13 mouse cellular contexts compared by ENCODE assay signal in genomic region chr13:115199166-115199565, GRCm38 (mm10).
DNase-seq lines count a peak whose midpoint lies in the region; ATAC-seq and TF ChIP-seq lines count a peak whose summit lies in the region.
"Had no signal": no experiment of that assay in that cellular context is flagged by ENCODE, and none has a peak within 500 bp of the region (broad histone marks: within the 10 kb centered on the region; RNA-seq: fewer than 3 reads in every experiment).

No protein-coding gene starts in this region.

- H3K27ac ChIP-seq in heart, embryonic 11.5 days (ENCODE audit: low read depth, low read length): no peak overlapping the region
- 0 out of 2 replicates have a peak overlapping the region, but pooled peaks have one; percentile 25 for H3K27ac ChIP-seq in kidney, postnatal 0 days
- no peak overlapping the region for H3K27ac ChIP-seq in hindbrain, postnatal 0 days
- H3K27ac ChIP-seq: embryonic facial prominence, embryonic 12.5 days; liver, embryonic 13.5 days had no signal

- DNase-seq in heart, adult 8-10 months (ENCODE audit: low spot score): peak; percentile 30
- DNase-seq in kidney, adult 8-10 months: peak; percentile 23 to 36
- DNase-seq in kidney, postnatal 0 days (ENCODE audit: low spot score): peak; percentile 75
- peak; percentile 16 for DNase-seq in lung, postnatal 25 days (ENCODE audit: low spot score)
- DNase-seq in urinary bladder, postnatal 4 days (ENCODE audit: low spot score in 2 of 2): no peak
- no peak for DNase-seq in hindbrain, postnatal 0 days (ENCODE audit: low spot score)
- DNase-seq: cerebellum, postnatal 14 days; liver, embryonic 13.5 days; right cerebral cortex, adult 18-20 months; thymus, adult 18-20 months had no signal

- H3K4me1 ChIP-seq in heart, embryonic 11.5 days (ENCODE audit: control insufficient read depth, insufficient read depth, low read length): no peaks in the 10 kb centered on the region
- no peaks in the 10 kb centered on the region for H3K4me1 ChIP-seq in kidney, postnatal 0 days (replicated peaks; ENCODE audit: insufficient read depth, low read length)
- H3K4me1 ChIP-seq in hindbrain, postnatal 0 days (ENCODE audit: insufficient read depth, low read length): no peaks in the 10 kb centered on the region
- H3K4me1 ChIP-seq: embryonic facial prominence, embryonic 12.5 days; liver, embryonic 13.5 days had no signal

- H3K4me2 ChIP-seq in heart, embryonic 11.5 days: no peak overlapping the region
- no peak overlapping the region for H3K4me2 ChIP-seq in kidney, postnatal 0 days (ENCODE audit: low read length)
- no peak overlapping the region for H3K4me2 ChIP-seq in hindbrain, postnatal 0 days (ENCODE audit: low read depth, low read length)
- H3K4me2 ChIP-seq: embryonic facial prominence, embryonic 12.5 days; liver, embryonic 13.5 days had no signal

- no peak for ATAC-seq in heart, embryonic 11.5 days (replicated peaks; ENCODE audit: insufficient number of reproducible peaks, low FRiP score, low TSS enrichment)
- ATAC-seq in kidney, postnatal 0 days (replicated peaks; ENCODE audit: low FRiP score, low read depth): no peak
- no peak for ATAC-seq in hindbrain, postnatal 0 days
- ATAC-seq: activated CD4-positive, CD25-positive, alpha-beta regulatory T cell, adult 4 months had no signal

- TF ChIP-seq CTCF in kidney, postnatal 0 days (IDR thresholded peaks at IDR 0.05; ENCODE audit: low read depth): no peak
- TF ChIP-seq CTCF in hindbrain, postnatal 0 days (IDR thresholded peaks at IDR 0.05; ENCODE audit: low read depth): no peak

- H3K9ac ChIP-seq in heart, embryonic 11.5 days (ENCODE audit: low read depth, low read length): no peak overlapping the region
- H3K9ac ChIP-seq in kidney, postnatal 0 days (ENCODE audit: low read depth, low read length): no peak overlapping the region
- no peak overlapping the region for H3K9ac ChIP-seq in hindbrain, postnatal 0 days (replicated peaks; ENCODE audit: low read length)
- H3K9ac ChIP-seq: embryonic facial prominence, embryonic 12.5 days; liver, embryonic 13.5 days had no signal

- H3K9me3 ChIP-seq in heart, embryonic 11.5 days (replicated peaks; ENCODE audit: control insufficient read depth, low read length): no peaks in the 10 kb centered on the region
- H3K9me3 ChIP-seq in kidney, postnatal 0 days (replicated peaks; ENCODE audit: low read length): no peaks in the 10 kb centered on the region
- no peaks in the 10 kb centered on the region for H3K9me3 ChIP-seq in hindbrain, postnatal 0 days (ENCODE audit: low read length)
- H3K9me3 ChIP-seq: embryonic facial prominence, embryonic 12.5 days; liver, embryonic 13.5 days had no signal

- H3K36me3 ChIP-seq in heart, embryonic 11.5 days (ENCODE audit: control insufficient read depth, insufficient read depth, low read length): no peaks in the 10 kb centered on the region
- no peaks in the 10 kb centered on the region for H3K36me3 ChIP-seq in kidney, postnatal 0 days (ENCODE audit: insufficient read depth, low read length)
- H3K36me3 ChIP-seq in hindbrain, postnatal 0 days (ENCODE audit: insufficient read depth, low read length): no peaks in the 10 kb centered on the region
- H3K36me3 ChIP-seq: embryonic facial prominence, embryonic 12.5 days; liver, embryonic 13.5 days had no signal

- no peak overlapping the region for H3K4me3 ChIP-seq in heart, embryonic 11.5 days (ENCODE audit: low read depth, low read length)
- H3K4me3 ChIP-seq in kidney, postnatal 0 days (replicated peaks; ENCODE audit: low read depth, low read length): no peak overlapping the region
- H3K4me3 ChIP-seq in hindbrain, postnatal 0 days (ENCODE audit: low read length): no peak overlapping the region
- H3K4me3 ChIP-seq: embryonic facial prominence, embryonic 12.5 days; liver, embryonic 13.5 days had no signal

- 44% methylated on average over 3 of the region's 3 CpGs for WGBS in heart, embryonic 11.5 days (ENCODE audit: insufficient replicate concordance)
- 19% methylated on average over 3 of the region's 3 CpGs for WGBS in kidney, postnatal 0 days
- 70% methylated on average over 3 of the region's 3 CpGs for WGBS in hindbrain, postnatal 0 days

- H3K27me3 ChIP-seq in heart, embryonic 11.5 days (ENCODE audit: control insufficient read depth, insufficient read depth, low read length): no peaks in the 10 kb centered on the region
- H3K27me3 ChIP-seq in kidney, postnatal 0 days (ENCODE audit: insufficient read depth, low read length): no peaks in the 10 kb centered on the region
- no peaks in the 10 kb centered on the region for H3K27me3 ChIP-seq in hindbrain, postnatal 0 days (ENCODE audit: insufficient read depth, low read length)
- H3K27me3 ChIP-seq: embryonic facial prominence, embryonic 12.5 days; liver, embryonic 13.5 days had no signal

Comparison
In these comparisons a context has a peak if more than half of its experiments do, and no peak if none do; other contexts are left out.
1. DNase-seq: peak in heart, adult 8-10 months (single experiment), kidney, adult 8-10 months (2 of 2), kidney, postnatal 0 days (single experiment) and lung, postnatal 25 days (single experiment); none in urinary bladder, postnatal 4 days (0 of 2) and hindbrain, postnatal 0 days (single experiment).